Mouse (Mus musculus) heart, embryonic 11.5 days (tissue): Measurements from ENCODE around the gene Plek2. TPM values are rescaled to one million over a fixed set of nuclear protein-coding genes. Genes with fewer than 3 reads are reported as not detected.

Experiments used
- ATAC-seq: fragments of 200-750 bp; cut with Nextera tagmentation; replicated peaks from 2 replicates; pipeline ENCODE4 v1.8.0; 2017; ENCODE audit warnings: moderate library complexity; ENCODE audit not compliant: insufficient number of reproducible peaks, low FRiP score, low TSS enrichment
- H3K27ac ChIP-seq: fragments of 300-500 bp; sonication (generic); 2 replicates; pipeline ENCODE4 v1.5.1; 2014; ENCODE audit warnings: mild to moderate bottlenecking, low read depth, low read length
- H3K27me3 ChIP-seq: fragments of 300-500 bp; sonication (generic); 2 replicates; pipeline ENCODE4 v1.6.1; 2014; ENCODE audit warnings: mild to moderate bottlenecking, low read length, mixed read lengths; ENCODE audit not compliant: control insufficient read depth, insufficient read depth
- H3K36me3 ChIP-seq: fragments of 300-500 bp; sonication (generic); 2 replicates; pipeline ENCODE4 v1.6.1; 2014; ENCODE audit warnings: mild to moderate bottlenecking, low read length, moderate library complexity, mixed read lengths; ENCODE audit not compliant: control insufficient read depth, insufficient read depth
- H3K4me1 ChIP-seq: fragments of 300-500 bp; sonication (generic); 2 replicates; pipeline ENCODE4 v1.6.1; 2014; ENCODE audit warnings: low read length; ENCODE audit not compliant: control insufficient read depth, insufficient read depth
- H3K4me2 ChIP-seq: fragments of 300-500 bp; sonication (generic); 2 replicates; pipeline ENCODE4 v1.6.1; 2014; ENCODE audit warnings: mild to moderate bottlenecking, moderate library complexity
- H3K4me3 ChIP-seq: fragments of 300-500 bp; sonication (generic); 2 replicates; pipeline ENCODE4 v1.5.1; 2014; ENCODE audit warnings: low read depth, low read length
- H3K9ac ChIP-seq: fragments of 300-500 bp; sonication (generic); 2 replicates; pipeline ENCODE4 v1.6.1; 2014; ENCODE audit warnings: mild to moderate bottlenecking, low read depth, low read length, moderate library complexity
- H3K9me3 ChIP-seq: fragments of 300-500 bp; sonication (generic); replicated peaks from 2 replicates; pipeline ENCODE4 v1.6.1; 2016; ENCODE audit warnings: low read length; ENCODE audit not compliant: control insufficient read depth
- WGBS: fragments of 180-500 bp; shearing (Covaris S2); extraction: QIAGEN DNeasy Blood & Tissue Kit; methylation state at CpG from one replicate; pipeline ENCODE4 v1.1.7; 2014; ENCODE audit not compliant: insufficient replicate concordance; 5-methylcytosine and 5-hydroxymethylcytosine counted together
- polyA plus RNA-seq: library from polyadenylated mRNA; unstranded; fragments of >200 nt; fragmentation: Nextera tagmentation; extraction: Ambion mirVana; gene quantifications from 2 replicates; pipeline ENCODE4 v1.2.1, GENCODE M21; 2014

The Plek2 gene
- polyA plus RNA-seq, 1 experiment from 2014 or later: 13.1 TPM

DNA sequence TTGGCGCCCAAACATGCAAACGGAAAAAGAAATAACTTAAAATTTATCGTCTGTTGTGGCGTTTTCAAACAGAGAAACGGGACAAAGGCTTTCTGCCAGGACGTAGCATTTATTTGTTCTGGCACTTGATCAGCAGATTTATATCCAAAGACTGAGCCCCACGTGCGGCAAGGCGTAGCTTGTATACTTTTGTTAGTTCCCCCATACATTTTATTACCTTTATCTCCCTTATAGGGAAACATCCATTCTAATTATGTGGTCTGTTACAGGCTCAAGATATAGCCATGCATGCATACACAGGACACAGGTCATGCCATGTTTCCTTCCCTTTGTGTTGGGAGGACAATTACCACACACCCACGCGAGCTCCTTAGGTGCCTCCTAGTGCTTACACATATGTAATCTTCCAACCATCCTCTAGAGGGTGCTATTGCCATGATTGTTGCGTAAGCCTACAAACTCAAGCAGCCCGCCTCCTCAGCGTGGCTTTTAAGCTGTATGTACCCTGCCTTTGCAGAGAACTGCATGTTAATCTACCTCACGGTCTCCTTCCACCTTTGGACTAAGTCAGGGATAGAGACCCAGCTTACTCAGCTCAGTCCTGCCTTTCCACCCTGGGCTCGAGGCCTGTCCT is 12.4 kb upstream of the Plek2 start:
- peak; percentile 36; the same call in 1 of the 2 replicates for ATAC-seq
- Histone ChIP-seq H3K27me3 (peaks cover 2% of the 10 kb centered on the region; the same call in 1 of the 2 replicates), H3K4me2 (peak overlapping the region; percentile 39), H3K27ac (no peak overlapping the region), H3K4me1 (peaks cover 3% of the 10 kb centered on the region; the same call in 1 of the 2 replicates), H3K36me3 (no peaks in the 10 kb centered on the region), H3K9ac (no peak overlapping the region), H3K4me3 (no peak overlapping the region), H3K9me3 (no peaks in the 10 kb centered on the region)
- 31% methylated on average over 16 of the region's 16 CpGs for WGBS

- peaks cover 3% of the 10 kb centered on the region; the same call in 1 of the 2 replicates for H3K4me1 ChIP-seq
- H3K9ac ChIP-seq: no peak overlapping the region
- H3K27me3 ChIP-seq: peaks cover 6% of the 10 kb centered on the region
- ATAC-seq: peak; percentile 64; the same call in 1 of the 2 replicates
- WGBS: 22% methylated on average over 11 of the region's 11 CpGs
- no peaks in the 10 kb centered on the region for H3K9me3 ChIP-seq
- peak overlapping the region; percentile 50 for H3K4me2 ChIP-seq
- H3K4me3 ChIP-seq: no peak overlapping the region
- H3K36me3 ChIP-seq: no peaks in the 10 kb centered on the region
- H3K27ac ChIP-seq: no peak overlapping the region
Observed at GRCm38 (mm10) chr12:78918227-78919078, 11.7 kb upstream of the Plek2 start.

DNA sequence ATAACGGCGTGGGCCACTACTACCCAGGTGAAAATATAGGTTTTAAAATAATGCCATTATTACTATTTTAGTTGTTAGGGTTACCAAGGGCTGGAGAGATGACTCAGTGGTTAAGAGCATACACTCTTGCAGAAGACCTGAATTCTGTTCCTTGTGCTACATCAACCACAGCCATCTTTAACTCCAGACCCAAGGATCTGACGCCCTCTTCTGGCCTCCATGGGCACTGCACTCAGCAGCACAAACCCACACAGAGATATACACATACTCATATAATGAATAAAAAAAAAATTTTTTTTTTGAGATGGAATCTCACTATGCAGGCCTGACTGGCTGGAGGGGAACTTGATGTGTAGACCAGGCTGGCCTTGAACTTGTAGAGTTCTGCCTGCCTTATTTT is 9.5 kb upstream of the Plek2 start:
- Histone ChIP-seq H3K9ac (no peak overlapping the region), H3K36me3 (no peaks in the 10 kb centered on the region), H3K4me1 (peaks cover 10% of the 10 kb centered on the region), H3K4me2 (no peak overlapping the region), H3K27me3 (peaks cover 19% of the 10 kb centered on the region), H3K27ac (no peak overlapping the region), H3K4me3 (no peak overlapping the region), H3K9me3 (no peaks in the 10 kb centered on the region)
- ATAC-seq: no peak
- WGBS: 71% methylated on average over 3 of the region's 3 CpGs

GRCm38 (mm10) chr12:78915561-78915960 is 8.8 kb upstream of the Plek2 start:
- peaks cover 17% of the 10 kb centered on the region for H3K4me1 ChIP-seq
- no peak for ATAC-seq
- H3K4me2 ChIP-seq: no peak overlapping the region

GRCm38 (mm10) chr12:78914458-78914857 is 7.7 kb upstream of the Plek2 start:
- 80% methylated on average over 4 of the region's 4 CpGs for WGBS
- H3K9me3 ChIP-seq: no peaks in the 10 kb centered on the region
- H3K4me2 ChIP-seq: no peak overlapping the region

More at GRCm38 (mm10) chr12:78915561-78915960, 8.8 kb upstream of the Plek2 start:
- Histone ChIP-seq H3K9ac (no peak overlapping the region), H3K36me3 (no peaks in the 10 kb centered on the region), H3K27me3 (peaks cover 25% of the 10 kb centered on the region), H3K4me3 (no peak overlapping the region), H3K27ac (no peak overlapping the region), H3K9me3 (no peaks in the 10 kb centered on the region)
- 58% methylated on average over 3 of the region's 3 CpGs for WGBS

GRCm38 (mm10) chr12:78911707-78912417 is 5.1 kb upstream of the Plek2 start:
- H3K27ac ChIP-seq: peak overlapping the region; percentile 92
- peak; percentile 72 for ATAC-seq
- 1% methylated on average over 37 of the region's 37 CpGs for WGBS
- peaks cover 5% of the 10 kb centered on the region; the same call in 1 of the 2 replicates for H3K9me3 ChIP-seq
- peaks cover 37% of the 10 kb centered on the region for H3K27me3 ChIP-seq
- peak overlapping the region; percentile 81 for H3K4me2 ChIP-seq
- peaks cover 16% of the 10 kb centered on the region for H3K4me1 ChIP-seq
- H3K36me3 ChIP-seq: no peaks in the 10 kb centered on the region
- H3K4me3 ChIP-seq: peak overlapping the region; percentile 50
- H3K9ac ChIP-seq: peak overlapping the region; percentile 70

More at GRCm38 (mm10) chr12:78914458-78914857, 7.7 kb upstream of the Plek2 start:
- Histone ChIP-seq H3K4me1 (peaks cover 19% of the 10 kb centered on the region), H3K9ac (no peak overlapping the region), H3K27me3 (peaks cover 30% of the 10 kb centered on the region), H3K4me3 (no peak overlapping the region), H3K27ac (no peak overlapping the region), H3K36me3 (no peaks in the 10 kb centered on the region)
- ATAC-seq: no peak

- peak; percentile 79 for ATAC-seq
- peak overlapping the region; percentile 81 for H3K4me2 ChIP-seq
- peaks cover 16% of the 10 kb centered on the region for H3K4me1 ChIP-seq
- 2% methylated on average over 16 of the region's 16 CpGs for WGBS
- H3K27ac ChIP-seq: peak overlapping the region; percentile 92
- H3K4me3 ChIP-seq: peak overlapping the region; percentile 50
- no peaks in the 10 kb centered on the region for H3K36me3 ChIP-seq
- peaks cover 5% of the 10 kb centered on the region; the same call in 1 of the 2 replicates for H3K9me3 ChIP-seq
- H3K9ac ChIP-seq: peak overlapping the region; percentile 70
- H3K27me3 ChIP-seq: peaks cover 37% of the 10 kb centered on the region
Observed at GRCm38 (mm10) chr12:78910684-78911461, 4.1 kb upstream of the Plek2 start.
